In genomic region chrX:136313792-136314564, GRCm38 (mm10) we compare ENCODE assay signal across 9 mouse cellular contexts. TPM values are rescaled to one million over a fixed set of nuclear protein-coding genes. Genes with fewer than 3 reads are reported as not detected.
DNase-seq lines count a peak whose midpoint lies in the region; ATAC-seq and TF ChIP-seq lines count a peak whose summit lies in the region.
"Had no signal": no experiment of that assay in that cellular context is flagged by ENCODE, and none has a peak within 500 bp of the region (broad histone marks: within the 10 kb centered on the region; RNA-seq: fewer than 3 reads in every experiment).

No protein-coding gene starts in this region.

- no peaks in the 10 kb centered on the region for H3K9me3 ChIP-seq in forebrain, postnatal 0 days (ENCODE audit: low read length)
- H3K9me3 ChIP-seq in kidney, embryonic 15.5 days (replicated peaks), result no peaks in the 10 kb centered on the region

- no peaks in the 10 kb centered on the region for H3K27me3 ChIP-seq in forebrain, postnatal 0 days (ENCODE audit: insufficient read depth, low read length)
- H3K27me3 ChIP-seq in kidney, embryonic 15.5 days, result peaks cover 11% of the 10 kb centered on the region; the same call in 1 of the 2 replicates

- peak; percentile 80 for ATAC-seq in forebrain, postnatal 0 days
- ATAC-seq in kidney, embryonic 15.5 days (replicated peaks; ENCODE audit: low FRiP score), result no peak

- TF ChIP-seq CTCF in forebrain, postnatal 0 days (IDR thresholded peaks at IDR 0.05; ENCODE audit: low read depth), result no peak

- H3K4me3 ChIP-seq in forebrain, postnatal 0 days (ENCODE audit: low read depth, low read length), result no peak overlapping the region
- no peak overlapping the region for H3K4me3 ChIP-seq in kidney, embryonic 15.5 days (replicated peaks)

- H3K9ac ChIP-seq in forebrain, postnatal 0 days, result no peak overlapping the region
- H3K9ac ChIP-seq in kidney, embryonic 15.5 days, result no peak overlapping the region

- 0 out of 2 replicates have a peak overlapping the region, but pooled peaks have one; percentile 29 for H3K27ac ChIP-seq in forebrain, postnatal 0 days (ENCODE audit: low read depth, low read length)
- H3K27ac ChIP-seq in kidney, embryonic 15.5 days, result no peak overlapping the region

- H3K4me1 ChIP-seq in forebrain, postnatal 0 days (ENCODE audit: insufficient read depth), result no peaks in the 10 kb centered on the region
- no peaks in the 10 kb centered on the region for H3K4me1 ChIP-seq in kidney, embryonic 15.5 days

- peak; percentile 14 to 15 for DNase-seq in cerebellum, postnatal 14 days
- DNase-seq in cerebellum, adult 11 months, result no peak
- peak; percentile 36 for DNase-seq in forebrain, postnatal 0 days
- peak; percentile 45 for DNase-seq in mesoderm, embryonic 11.5 days (ENCODE audit: low read depth, low spot score)
- DNase-seq in retina, embryonic 14.5 days (ENCODE audit: low spot score), result peak; percentile 18
- no peak for DNase-seq in gastrocnemius, postnatal 25 days
- no peak for DNase-seq in gastrocnemius, postnatal 4 days (ENCODE audit: low spot score in 2 of 2)
- DNase-seq: lung, adult 2 months had no signal

- H3K36me3 ChIP-seq in forebrain, postnatal 0 days (ENCODE audit: insufficient read depth), result no peaks in the 10 kb centered on the region
- no peaks in the 10 kb centered on the region for H3K36me3 ChIP-seq in kidney, embryonic 15.5 days

- WGBS in forebrain, postnatal 0 days, result 26% methylated on average over 8 of the region's 8 CpGs
- WGBS in kidney, embryonic 15.5 days, result 30% methylated on average over 8 of the region's 8 CpGs

- H3K4me2 ChIP-seq in forebrain, postnatal 0 days (ENCODE audit: low read depth), result peak overlapping the region; percentile 21; the same call in 1 of the 2 replicates
- H3K4me2 ChIP-seq in kidney, embryonic 15.5 days, result no peak overlapping the region

RNA-seq across cellular contexts. Expression of gene Bex3, which starts 43.9 kb away (rescaled TPM):
- 219 and 271 TPM in 2 replicates for total RNA-seq in forebrain, postnatal 0 days (2014; rRNA removed)
- 782 and 828 TPM in 2 replicates for polyA plus RNA-seq in forebrain, postnatal 0 days (2015; fragmentation: Nextera tagmentation; extraction: Ambion mirVana)
- total RNA-seq in gastrocnemius, postnatal 25 days (2021), result 1 to 10 TPM; 3.1 to 4.8 TPM
- 10 to 100 TPM; 58.9 to 72.6 TPM for total RNA-seq in gastrocnemius, postnatal 4 days (2021)
- polyA plus RNA-seq in kidney, embryonic 15.5 days (2015; fragmentation: Nextera tagmentation; extraction: Ambion mirVana), result 442 and 450 TPM in 2 replicates

Comparison
In these comparisons a context has a peak if more than half of its experiments do, and no peak if none do; other contexts are left out.
1. DNase-seq: peak in cerebellum, postnatal 14 days (2 of 2), forebrain, postnatal 0 days (single experiment), mesoderm, embryonic 11.5 days (single experiment) and retina, embryonic 14.5 days (single experiment); none in cerebellum, adult 11 months (single experiment), gastrocnemius, postnatal 25 days (single experiment) and gastrocnemius, postnatal 4 days (0 of 2).
2. RNA of gene Bex3, which starts 43.9 kb away (total RNA-seq): 219 to 271 TPM in forebrain, postnatal 0 days and 58.9 to 72.6 TPM in gastrocnemius, postnatal 4 days; 3.1 to 4.8 TPM in gastrocnemius, postnatal 25 days; every median in the first group is over 10 times any median in the second.